Mouse (Mus musculus): ENCODE measurements around the gene Atg101. TPM values are rescaled to one million over a fixed set of nuclear protein-coding genes. Genes with fewer than 3 reads are reported as not detected.
A peak's percentile ranks its signal among the peaks of the same experiment; 100 is the strongest.

The Atg101 gene
- total RNA-seq, 2 experiments from 2014 or later = 24.8 to 25.8 TPM

- peak; percentile 62 to 74 for DNase-seq (ENCODE audit: low spot score in 2 of 2)
Observed at GRCm38 (mm10) chr15:101253886-101254795, 29.9 kb upstream of the Atg101 start, which contains the start of gene Nr4a1. Gene Nr4a1 (plus strand): TSS chr15:101254269.

- no peak for DNase-seq (ENCODE audit: low spot score in 2 of 2)
Observed at GRCm38 (mm10) chr15:101255842-101256462, 28.1 kb upstream of the Atg101 start.

- no peak for DNase-seq (ENCODE audit: low spot score in 2 of 2)
Observed at GRCm38 (mm10) chr15:101256463-101257206, 27.4 kb upstream of the Atg101 start.

GRCm38 (mm10) chr15:101258420-101258819 is 25.7 kb upstream of the Atg101 start:
- no peak for DNase-seq (ENCODE audit: low spot score in 2 of 2)

GRCm38 (mm10) chr15:101259922-101260321 is 24.1 kb upstream of the Atg101 start:
- DNase-seq (ENCODE audit: low spot score in 2 of 2) = no peak

GRCm38 (mm10) chr15:101260387-101260786 is 23.7 kb upstream of the Atg101 start:
- DNase-seq (ENCODE audit: low spot score in 2 of 2) = peak in 1 of 2 experiments; percentile 77

- DNase-seq (ENCODE audit: low spot score in 2 of 2) = no peak
Observed at GRCm38 (mm10) chr15:101260874-101261622, 23.0 kb upstream of the Atg101 start.

- no peak for DNase-seq (ENCODE audit: low spot score in 2 of 2)
Observed at GRCm38 (mm10) chr15:101262502-101262901, 21.6 kb upstream of the Atg101 start.

GRCm38 (mm10) chr15:101266132-101266963 is 17.7 kb upstream of the Atg101 start:
- peak; percentile 91 to 94 for DNase-seq (ENCODE audit: low spot score in 2 of 2)

- no peak for DNase-seq (ENCODE audit: low spot score in 2 of 2)
Observed at GRCm38 (mm10) chr15:101267053-101268032, 16.7 kb upstream of the Atg101 start.

- no peak for DNase-seq (ENCODE audit: low spot score in 2 of 2)
Observed at GRCm38 (mm10) chr15:101270101-101270820, 13.8 kb upstream of the Atg101 start.

- DNase-seq (ENCODE audit: low spot score in 2 of 2) = no peak
Observed at GRCm38 (mm10) chr15:101271107-101271506, 13.0 kb upstream of the Atg101 start.

- DNase-seq (ENCODE audit: low spot score in 2 of 2) = no peak
Observed at GRCm38 (mm10) chr15:101271513-101271912, 12.6 kb upstream of the Atg101 start.

GRCm38 (mm10) chr15:101274380-101274779 is 9.7 kb upstream of the Atg101 start:
- no peak for DNase-seq (ENCODE audit: low spot score in 2 of 2)

- DNase-seq (ENCODE audit: low spot score in 2 of 2) = no peak
Observed at GRCm38 (mm10) chr15:101277351-101277899, 6.6 kb upstream of the Atg101 start.

GRCm38 (mm10) chr15:101278589-101278988 is 5.5 kb upstream of the Atg101 start:
- no peak for DNase-seq (ENCODE audit: low spot score in 2 of 2)

- no peak for DNase-seq (ENCODE audit: low spot score in 2 of 2)
Observed at GRCm38 (mm10) chr15:101279430-101279999, 4.6 kb upstream of the Atg101 start.
